Comparison of ENCODE assay signal across 25 mouse cellular contexts in genomic region chr3:58317240-58317639, GRCm38 (mm10).
"Had no signal": no experiment of that assay in that cellular context is flagged by ENCODE, and none has a peak within 500 bp of the region (broad histone marks: within the 10 kb centered on the region; RNA-seq: fewer than 3 reads in every experiment).

No protein-coding gene starts in this region.

- H3K27ac ChIP-seq: kidney, postnatal 0 days; layer of hippocampus, adult 2 months; limb, embryonic 10.5 days; limb, embryonic 13.5 days; liver, embryonic 12.5 days; liver, embryonic 15.5 days; lung, embryonic 15.5 days; midbrain, embryonic 10.5 days; midbrain, embryonic 13.5 days; stomach, postnatal 0 days had no signal

- ATAC-seq: liver, embryonic 12.5 days; midbrain, embryonic 13.5 days; midbrain, embryonic 16.5 days had no signal

- H3K36me3 ChIP-seq: limb, embryonic 10.5 days; limb, embryonic 13.5 days; liver, embryonic 12.5 days; liver, embryonic 15.5 days; lung, embryonic 15.5 days; midbrain, embryonic 10.5 days; midbrain, embryonic 13.5 days had no signal

- H3K4me1 ChIP-seq: liver, embryonic 12.5 days; liver, embryonic 15.5 days; lung, embryonic 15.5 days; megakaryocyte, embryonic 14.5 days; midbrain, embryonic 10.5 days; midbrain, embryonic 13.5 days had no signal

- H3K4me3 ChIP-seq: layer of hippocampus, adult 2 months; limb, embryonic 10.5 days; limb, embryonic 13.5 days; liver, embryonic 12.5 days; liver, embryonic 15.5 days; lung, embryonic 15.5 days; megakaryocyte, embryonic 14.5 days; midbrain, embryonic 10.5 days; midbrain, embryonic 13.5 days; myocyte had no signal

- H3K9ac ChIP-seq: limb, embryonic 13.5 days; liver, embryonic 12.5 days; liver, embryonic 15.5 days; lung, embryonic 15.5 days; midbrain, embryonic 13.5 days had no signal

- H3K4me2 ChIP-seq: limb, embryonic 13.5 days; liver, embryonic 12.5 days; liver, embryonic 15.5 days; lung, embryonic 15.5 days; midbrain, embryonic 13.5 days had no signal

- H3K27me3 ChIP-seq: limb, embryonic 13.5 days; liver, embryonic 12.5 days; liver, embryonic 15.5 days; lung, embryonic 15.5 days; midbrain, embryonic 13.5 days had no signal

- DNase-seq: kidney, adult 2 months; kidney, postnatal 25 days; layer of hippocampus, adult 9-11 months; liver; lung, adult 18-20 months; lung, postnatal 10 days; lung, postnatal 36 days; right cerebral cortex, adult 18-20 months; right cerebral cortex, postnatal 14 days; right cerebral cortex, postnatal 4 days; thymus, adult 18-20 months; thymus, postnatal 36 days had no signal

- H3K9me3 ChIP-seq: limb, embryonic 10.5 days; limb, embryonic 13.5 days; liver, embryonic 12.5 days; liver, embryonic 15.5 days; lung, embryonic 15.5 days; midbrain, embryonic 10.5 days; midbrain, embryonic 13.5 days had no signal
